Mouse (Mus musculus): ENCODE results near the gene Xirp1. TPM values are rescaled to one million over a fixed set of nuclear protein-coding genes. Genes with fewer than 3 reads are reported as not detected.
A peak's percentile ranks its signal among the peaks of the same experiment; 100 is the strongest.
"Not testable (repeated sequence)": the region's sequence is repeated elsewhere in the genome, so short reads cannot be mapped to it uniquely, and the experiment has no call there.

Xirp1 gene
- total RNA-seq, 1 experiment from 2014 or later: 0.22 TPM

DNA sequence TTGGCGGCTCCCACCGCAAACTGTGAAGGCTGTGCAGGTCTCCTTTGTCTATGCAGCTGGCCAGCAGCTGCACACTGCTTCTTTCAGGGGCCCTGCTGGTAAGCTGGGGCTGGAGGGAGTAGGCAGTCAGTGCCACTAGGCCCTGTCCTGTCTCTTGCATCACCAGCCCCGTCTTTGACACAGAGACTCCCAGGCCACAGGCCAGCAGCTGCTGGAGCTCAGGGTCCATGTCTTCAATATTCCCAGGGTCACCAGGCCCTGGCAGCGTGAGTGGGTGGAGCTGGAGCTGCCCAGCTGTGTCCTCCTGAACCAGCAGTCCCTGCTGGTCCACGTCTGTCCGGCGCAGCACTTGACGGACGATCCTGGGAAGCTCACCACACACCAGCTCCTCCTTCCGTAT lies 6.4 kb downstream of the Xirp1 start:
- peak; percentile 70 for DNase-seq

DNA sequence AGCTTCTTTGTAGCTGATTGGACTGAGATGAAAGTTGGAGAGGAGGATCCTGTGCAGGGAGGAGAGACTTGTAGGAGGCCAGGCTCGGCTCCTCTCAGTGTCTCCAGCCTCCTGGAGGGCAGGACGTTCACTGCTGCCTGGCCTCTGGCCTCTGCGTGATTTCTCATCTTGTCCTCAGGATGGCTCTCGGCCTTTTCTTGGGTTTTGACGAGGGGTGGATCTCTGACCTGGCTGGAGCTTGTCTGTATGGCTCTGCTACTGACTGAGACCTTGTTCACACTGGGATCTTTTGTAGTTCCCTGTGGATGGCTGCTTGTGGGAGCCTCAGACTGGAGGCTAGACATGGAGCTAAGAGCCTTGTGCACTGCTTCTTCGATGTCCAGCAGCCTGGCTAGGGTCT lies 8.6 kb downstream of the Xirp1 start:
- no peak for DNase-seq

DNA sequence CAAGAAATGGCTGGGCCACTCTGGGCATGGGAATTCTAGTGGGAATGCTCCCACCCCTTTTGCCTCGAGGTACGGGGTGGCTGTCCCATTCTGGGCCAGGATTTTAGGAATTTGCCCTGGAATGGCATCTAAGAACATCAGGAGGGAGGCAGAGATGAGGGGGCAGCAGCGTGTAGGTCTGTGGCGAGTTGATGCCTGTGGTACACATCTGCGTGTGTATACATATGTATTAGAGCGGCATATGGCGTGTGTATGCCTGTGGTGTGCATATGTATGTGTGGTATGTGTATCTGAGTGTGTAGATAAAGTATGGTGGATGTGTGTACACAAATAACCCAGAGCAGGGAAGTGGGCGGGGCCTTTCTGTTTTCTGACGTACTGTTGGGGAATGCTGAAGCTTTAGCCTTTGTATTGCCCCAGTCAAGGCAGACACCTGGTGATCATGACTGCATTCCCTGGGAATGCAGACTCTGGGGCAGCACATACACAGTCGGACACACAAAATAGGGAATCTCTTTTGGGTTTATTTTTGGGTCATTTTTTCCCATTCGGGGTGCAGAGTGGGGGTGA lies 10.1 kb downstream of the Xirp1 start:
- no peak for DNase-seq

DNA sequence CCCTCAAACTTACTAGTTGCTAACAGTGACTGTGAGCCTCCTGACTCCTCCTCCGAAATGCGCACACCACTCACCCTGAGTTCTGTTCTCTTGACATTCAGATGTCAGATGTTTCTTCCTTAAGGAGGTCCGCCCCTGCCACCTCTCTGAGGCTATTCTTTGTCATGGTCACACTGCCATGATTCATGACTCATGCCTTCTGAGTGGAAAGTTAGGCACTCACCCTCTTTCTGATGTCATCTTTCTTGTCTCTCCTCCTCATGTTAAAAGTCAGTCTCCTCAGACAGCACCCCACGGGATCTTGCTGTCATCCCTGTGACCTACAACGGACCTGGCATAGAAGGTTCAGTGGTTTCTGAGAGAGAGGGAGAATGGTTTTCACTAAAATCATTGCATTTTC lies 10.6 kb downstream of the Xirp1 start:
- peak; percentile 72 for DNase-seq

DNA sequence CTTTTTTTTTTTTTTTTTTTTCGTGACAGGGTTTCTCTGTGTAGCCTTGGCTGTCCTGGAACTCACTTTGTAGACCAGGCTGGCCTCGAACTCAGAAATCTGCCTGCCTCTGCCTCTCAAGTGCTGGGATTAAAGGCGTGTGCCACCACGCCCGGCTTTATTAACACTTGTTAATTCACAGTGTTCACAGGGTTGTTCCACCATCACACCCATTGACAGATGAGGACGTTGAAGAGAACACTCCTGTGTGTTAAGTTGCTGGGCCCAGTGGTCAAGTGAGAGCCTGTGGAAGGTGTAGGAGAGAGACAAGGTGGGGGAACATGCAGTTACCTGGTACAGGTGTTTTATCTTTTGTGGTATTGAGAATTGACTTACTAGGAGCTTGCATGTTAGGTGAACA lies 11.2 kb downstream of the Xirp1 start:
- DNase-seq: not testable (repeated sequence)

DNA sequence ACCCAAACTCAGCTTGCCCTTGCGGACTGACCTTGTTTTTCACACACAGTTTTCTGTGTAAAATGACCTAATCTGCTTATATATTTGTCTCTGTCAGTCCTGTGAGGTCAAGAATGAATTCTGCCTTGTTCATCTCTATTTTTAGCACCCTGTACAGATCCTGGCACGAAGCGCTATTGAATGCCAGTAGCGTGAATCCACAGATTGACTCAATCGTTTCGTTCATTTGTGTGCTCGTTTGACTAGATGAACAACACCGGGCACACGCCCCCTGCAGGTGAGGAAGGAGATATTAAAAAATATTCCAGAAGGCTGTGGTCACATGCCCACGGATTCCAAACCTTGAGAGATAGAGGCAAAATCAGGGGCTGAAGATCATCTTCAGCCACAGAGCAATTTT lies 11.9 kb downstream of the Xirp1 start:
- DNase-seq: peak; percentile 88

DNA sequence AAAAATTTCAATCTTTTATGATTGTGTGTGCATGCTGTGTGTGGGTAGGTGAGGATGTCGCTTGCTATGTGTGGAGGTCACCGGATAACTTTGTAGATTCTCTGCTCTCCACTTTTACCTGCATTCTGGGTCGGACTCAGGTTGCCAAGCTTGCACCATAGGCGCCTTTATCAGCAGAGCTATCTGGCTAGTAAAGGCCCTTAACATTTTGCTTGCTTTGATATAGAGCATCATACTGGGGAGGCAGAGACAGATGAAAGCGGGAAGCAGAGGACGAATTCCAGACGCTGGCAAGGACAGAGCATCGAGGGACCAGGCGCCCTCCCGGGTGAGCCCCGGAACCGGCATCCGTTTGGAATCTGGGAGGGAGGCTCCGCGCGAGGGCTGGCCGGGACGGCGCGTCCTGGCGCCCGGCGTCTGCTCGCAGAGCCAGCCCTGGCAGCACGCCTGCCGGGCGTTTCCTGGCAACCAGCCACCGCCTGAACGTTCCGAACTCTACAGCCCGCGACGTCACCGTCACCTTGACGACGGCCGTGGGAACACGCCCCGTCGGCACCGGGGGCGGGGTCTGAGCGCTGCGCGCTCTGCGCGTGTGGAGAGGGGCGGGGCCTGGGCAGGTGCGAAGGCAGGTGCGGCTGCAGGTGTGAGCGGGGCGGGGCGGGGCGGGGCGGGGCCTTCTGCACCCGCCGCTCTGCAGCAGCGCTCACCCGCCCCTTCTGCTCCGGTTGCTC lies 12.5 kb downstream of the Xirp1 start:
- peak; percentile 99 for DNase-seq

DNA sequence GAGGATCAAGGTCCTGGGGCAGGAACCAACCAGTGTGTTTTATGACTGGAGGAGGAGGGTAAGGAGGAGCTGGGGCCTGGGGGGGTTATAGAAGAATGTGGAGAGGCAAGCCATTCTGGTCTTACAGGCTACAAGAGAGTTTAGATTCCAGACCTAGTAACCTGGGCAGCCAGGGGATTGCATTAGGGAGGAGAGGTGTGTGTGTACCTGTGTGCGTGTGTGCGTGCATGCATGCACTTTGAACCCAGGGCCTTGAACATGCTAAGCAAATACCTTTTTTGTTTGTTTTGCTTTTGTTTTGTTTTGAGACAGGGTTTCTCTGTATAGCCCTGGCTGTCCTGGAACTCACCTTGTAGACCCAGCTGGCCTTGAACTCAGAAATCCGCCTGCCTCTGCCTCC lies 13.5 kb downstream of the Xirp1 start:
- no peak for DNase-seq

DNA sequence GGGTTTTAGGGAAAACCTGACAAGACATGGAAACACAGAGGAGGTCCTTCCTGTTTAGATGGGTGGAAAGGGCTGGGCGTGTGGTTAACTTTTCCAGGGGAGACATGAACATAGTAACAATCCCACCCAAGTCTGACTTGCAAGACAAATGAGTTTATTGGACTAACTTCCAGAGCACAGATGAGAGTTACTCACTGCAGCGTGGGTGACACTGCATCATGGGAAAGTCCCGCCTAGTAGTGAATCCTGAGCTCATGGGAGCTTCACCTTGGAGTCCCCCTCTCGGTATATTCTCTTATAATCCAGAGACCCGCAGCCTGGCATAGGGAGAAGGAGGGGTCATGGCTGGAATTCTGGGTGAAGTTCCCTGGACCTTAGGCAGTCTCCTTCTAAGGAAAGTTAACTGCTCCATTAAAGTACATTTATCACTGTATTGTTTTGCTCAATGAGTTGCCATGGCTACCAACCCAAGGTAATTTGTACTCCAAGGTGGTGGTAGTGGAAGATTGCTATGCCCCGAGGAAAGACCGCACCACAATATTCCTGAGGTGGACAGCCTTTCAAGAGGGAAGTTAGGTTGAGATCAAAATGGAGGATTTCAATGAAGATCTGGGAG lies 14.1 kb downstream of the Xirp1 start:
- no peak for DNase-seq

DNA sequence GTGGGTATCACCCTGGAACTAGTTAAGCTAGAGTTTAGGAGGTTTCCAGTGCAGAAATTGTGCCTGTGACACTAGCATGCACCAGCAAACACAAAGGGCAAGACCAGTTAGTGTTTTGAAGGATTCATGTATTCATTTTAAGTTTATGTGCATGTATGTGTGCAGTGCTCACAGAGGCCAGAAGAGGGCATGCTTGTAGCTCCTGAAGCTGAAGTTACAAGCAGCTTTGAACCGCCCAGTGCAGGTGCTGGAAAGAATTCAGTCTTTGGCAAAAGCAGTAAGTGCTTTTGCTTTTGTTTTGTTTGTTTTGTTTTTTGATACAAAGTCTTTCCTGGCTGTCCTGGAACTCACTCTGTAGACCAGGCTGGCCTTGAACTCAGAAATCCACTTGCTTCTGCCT lies 15.6 kb downstream of the Xirp1 start:
- DNase-seq: no peak

DNA sequence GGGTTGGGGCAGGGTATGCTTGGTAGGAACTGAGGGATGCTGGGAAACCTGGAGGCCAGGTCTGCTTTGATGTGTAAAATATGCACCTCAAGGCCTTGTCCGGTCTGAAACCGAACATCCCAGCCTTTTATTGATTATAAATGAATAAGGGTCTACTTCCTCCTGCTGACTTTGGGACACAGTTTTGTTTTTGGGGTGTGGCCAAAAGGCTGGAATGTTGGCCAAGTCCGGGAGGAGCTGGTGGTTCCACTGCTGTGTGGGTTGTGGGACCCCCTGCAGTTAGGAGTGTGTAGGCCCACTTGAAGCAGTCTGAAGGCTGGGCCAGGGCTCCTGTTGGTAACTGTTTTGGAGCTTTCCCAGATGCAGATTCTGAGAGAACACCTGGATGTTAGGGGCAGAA lies 17.5 kb downstream of the Xirp1 start:
- DNase-seq: peak; percentile 3

DNA sequence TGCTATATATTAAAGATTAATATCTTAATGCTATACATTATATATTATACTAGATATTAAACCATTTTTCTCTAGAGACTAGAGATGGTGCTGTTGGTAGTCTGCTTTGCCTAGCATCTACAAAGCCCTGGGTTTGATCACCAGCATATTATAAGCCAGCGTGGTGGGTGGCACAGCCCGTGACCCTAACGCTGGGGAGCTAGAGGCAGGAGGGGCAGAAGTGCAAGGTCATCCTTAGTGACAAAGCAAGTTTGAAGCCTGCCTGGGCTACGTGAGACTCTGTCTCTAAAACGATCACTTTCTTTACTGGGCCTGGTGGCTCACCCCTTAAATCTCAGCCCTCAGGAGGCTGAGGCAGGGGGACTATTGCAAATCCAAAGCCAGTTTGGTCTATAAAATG lies 20.5 kb downstream of the Xirp1 start:
- peak; percentile 1 for DNase-seq

DNA sequence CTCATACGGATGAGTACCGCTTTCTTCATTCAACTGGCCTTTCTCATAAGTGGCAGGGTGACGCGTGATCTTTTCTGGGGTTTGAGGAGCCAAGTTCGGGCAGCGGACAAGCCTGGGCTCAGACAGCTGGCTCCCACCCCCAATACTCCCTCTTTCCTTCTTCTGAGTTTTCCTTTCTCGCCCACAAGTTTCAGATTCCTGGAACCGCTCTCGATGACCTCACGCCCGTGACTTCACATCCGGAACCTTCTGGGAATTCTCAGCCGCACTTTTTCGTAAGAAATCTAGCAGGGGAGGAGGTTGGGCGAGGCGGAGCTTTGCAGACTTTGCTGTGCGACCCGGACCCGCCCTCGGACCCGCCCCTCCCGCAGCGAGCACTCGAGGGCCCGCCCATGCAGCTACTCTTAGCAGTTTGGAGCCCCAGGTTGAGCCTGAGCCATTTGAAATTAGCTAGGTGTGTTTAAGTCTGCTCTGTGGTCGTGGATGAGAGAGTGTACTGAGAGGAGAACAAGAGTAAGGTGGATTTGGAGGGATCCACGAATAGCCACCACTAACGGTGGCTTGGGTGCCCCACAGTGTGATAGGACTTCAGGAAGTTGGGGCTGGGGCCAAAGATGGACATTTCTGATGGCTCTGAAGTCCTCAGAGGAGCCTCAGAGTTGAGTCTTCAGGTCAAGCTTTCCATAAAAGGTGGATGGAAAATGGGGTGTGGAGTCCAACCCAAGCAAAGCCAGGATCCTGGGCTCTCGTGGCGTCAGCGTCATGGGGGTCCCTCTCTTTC lies 21.3 kb downstream of the Xirp1 start:
- peak; percentile 92 for DNase-seq

DNA sequence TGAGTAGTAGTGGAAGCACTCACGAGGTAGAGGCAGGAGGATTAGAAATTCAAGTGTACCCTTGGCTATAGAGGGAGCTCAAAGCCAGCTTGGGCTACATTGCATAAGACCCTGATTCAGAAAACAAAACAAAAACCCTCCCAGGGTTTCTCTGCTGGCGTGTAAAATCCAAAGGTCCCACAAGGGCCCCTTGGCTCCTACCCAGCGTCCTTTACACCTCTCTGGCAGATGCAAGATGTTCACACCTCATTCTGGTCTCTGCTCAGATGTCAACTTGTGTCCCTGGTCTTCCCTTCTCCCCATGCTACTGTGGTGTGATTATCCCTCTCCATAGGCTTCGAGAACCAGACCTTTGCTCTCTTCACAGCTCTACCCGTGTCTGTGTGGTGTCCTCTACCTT lies 22.6 kb downstream of the Xirp1 start:
- peak; percentile 3 for DNase-seq

DNA sequence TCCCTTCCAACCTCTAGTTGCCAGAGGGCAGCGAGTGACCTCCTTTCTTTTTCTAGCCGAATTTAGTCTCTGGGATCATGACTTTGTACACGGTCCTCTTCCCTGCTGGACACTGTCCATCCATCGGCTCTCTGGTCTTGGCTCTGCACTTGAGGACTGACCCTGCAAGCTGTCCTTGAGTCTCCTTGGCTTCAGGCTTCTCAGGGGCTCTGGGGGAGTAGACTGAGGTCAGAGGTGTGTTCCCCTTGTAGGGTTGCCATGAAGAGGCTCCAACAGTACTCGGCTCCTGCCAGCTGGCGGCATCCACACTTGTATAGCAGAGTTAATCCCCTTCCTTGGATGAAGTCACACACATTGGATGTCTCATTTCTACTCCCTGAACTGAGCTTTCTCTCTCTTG lies 23.8 kb downstream of the Xirp1 start:
- DNase-seq: no peak

DNA sequence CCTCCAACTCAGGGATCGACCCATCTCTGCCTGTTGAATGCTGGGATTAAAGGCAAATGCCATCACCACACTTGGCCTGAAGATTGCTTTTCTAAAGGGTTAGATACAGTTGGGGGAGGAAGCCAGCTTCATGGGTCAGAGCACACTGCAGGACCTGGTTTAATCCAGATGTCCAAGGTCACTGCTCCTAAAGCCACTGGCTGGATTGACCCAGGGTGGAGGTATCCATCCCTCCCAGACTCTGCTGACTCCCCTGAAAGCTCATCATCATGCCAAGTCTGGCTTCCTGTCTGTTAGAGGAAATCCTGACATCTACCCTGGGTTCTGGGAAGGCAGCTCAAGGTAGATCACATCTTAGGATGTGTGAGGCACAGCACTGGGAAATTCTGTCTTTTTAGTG lies 24.6 kb downstream of the Xirp1 start:
- DNase-seq: no peak

DNA sequence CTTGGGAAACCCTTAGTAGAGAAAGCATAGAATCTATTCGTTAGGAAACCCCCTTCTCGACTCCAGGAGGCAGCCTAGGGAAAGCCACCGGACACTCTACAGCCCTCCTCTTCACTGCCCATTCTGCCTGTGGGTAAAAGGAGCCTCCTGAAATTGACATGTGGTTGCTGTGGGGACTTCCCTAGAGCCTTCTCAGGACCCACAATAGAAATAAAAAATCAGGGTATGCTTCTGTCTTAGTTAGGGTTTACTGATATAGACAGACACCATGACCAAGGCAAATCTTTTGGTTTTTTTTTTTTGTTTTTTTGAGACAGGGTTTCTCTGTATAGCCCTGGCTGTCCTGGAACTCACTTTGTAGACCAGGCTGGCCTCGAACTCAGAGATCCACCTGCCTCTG lies 27.3 kb downstream of the Xirp1 start:
- no peak for DNase-seq

DNA sequence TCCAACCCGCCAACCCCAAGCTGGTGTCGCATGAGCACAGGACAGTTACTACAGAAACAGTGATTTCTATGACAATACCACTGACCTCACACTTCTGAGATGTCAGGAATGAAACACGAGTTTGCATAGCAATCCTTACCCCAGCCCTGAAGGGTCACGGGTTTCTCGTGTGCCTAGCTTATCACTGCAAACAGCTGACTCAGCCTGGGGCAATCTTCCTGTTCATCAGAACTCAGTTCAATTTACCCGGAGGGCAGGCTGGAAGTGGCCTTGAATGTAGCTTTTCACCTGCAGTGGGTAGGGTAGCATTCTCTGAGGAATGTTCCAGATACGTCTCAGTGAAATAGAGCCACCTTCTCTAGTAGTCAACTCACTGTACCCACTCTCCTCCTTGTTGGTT lies 29.2 kb downstream of the Xirp1 start:
- DNase-seq: no peak

DNA sequence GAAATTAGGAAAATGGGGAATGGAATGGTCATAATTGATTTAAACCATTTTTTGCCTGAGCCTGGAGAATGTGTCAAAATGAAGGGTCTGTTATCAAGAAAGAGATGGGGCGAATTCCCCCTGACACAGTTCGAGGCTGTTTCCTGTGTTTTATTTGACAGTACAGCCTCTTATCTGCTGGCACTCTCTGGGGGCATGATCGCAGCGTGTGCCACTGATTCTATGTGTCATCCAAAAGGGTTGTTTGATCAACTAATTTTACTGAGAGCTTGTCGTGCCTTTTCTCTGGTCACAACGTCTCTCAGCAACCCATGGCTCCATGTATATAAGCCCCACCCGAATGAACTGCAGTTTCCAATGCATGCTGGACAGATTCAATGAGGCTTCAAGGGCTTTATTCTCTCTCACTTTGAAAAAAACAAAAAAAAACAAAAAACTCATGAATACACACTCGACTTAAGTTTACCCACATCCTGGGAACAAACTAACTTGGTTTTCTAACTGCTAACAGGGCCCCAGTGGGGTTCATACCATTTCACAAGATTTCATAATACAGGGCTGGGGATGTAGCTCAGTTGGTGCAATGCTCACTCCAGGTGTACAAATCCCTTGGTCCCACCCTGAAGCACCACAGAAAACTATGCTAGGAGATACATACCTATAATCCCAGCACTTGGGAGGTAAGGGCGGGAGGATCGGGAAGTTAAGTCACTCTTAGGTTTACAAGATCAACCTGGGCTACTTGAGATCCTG lies 30.1 kb downstream of the Xirp1 start:
- no peak for DNase-seq

DNA sequence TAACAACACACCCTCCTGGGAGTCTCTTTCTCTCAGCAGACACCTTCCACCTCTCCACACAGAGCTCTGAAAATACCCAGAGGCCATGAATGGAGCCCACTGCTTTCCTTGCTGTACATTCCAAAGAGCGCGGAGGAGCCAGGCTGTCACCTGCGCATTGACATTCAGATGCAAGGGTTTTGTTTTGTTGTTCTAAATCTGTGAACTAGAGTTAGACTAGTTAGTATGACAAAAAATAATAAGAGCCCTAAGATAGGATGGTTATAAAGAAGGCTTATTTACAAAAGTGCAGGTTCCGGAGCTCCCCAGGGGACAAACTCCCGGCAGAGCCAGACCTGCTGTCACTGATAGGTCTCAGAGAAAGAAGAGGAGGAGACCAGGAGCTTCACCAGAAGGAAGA lies 32.1 kb downstream of the Xirp1 start:
- no peak for DNase-seq

DNA sequence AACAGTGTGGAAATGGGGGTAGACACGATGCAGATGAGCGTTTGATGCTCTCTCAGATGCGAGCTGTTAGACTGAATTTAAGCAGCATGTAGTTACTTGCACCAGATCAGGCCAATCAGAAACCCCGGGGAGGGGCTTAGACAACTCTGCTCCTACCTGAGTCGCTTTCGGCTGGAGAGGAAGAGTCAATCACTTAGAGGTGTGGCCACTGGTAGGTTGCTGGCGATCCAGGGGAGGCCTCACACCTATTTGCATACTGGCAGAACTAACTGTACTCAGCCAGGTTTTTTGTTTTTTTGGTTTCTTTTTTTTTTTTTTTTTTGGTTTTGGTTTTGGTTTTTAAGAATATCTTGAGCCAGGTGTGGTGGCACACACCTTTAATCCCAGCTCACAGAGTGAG lies 35.1 kb downstream of the Xirp1 start:
- no peak for DNase-seq

DNA sequence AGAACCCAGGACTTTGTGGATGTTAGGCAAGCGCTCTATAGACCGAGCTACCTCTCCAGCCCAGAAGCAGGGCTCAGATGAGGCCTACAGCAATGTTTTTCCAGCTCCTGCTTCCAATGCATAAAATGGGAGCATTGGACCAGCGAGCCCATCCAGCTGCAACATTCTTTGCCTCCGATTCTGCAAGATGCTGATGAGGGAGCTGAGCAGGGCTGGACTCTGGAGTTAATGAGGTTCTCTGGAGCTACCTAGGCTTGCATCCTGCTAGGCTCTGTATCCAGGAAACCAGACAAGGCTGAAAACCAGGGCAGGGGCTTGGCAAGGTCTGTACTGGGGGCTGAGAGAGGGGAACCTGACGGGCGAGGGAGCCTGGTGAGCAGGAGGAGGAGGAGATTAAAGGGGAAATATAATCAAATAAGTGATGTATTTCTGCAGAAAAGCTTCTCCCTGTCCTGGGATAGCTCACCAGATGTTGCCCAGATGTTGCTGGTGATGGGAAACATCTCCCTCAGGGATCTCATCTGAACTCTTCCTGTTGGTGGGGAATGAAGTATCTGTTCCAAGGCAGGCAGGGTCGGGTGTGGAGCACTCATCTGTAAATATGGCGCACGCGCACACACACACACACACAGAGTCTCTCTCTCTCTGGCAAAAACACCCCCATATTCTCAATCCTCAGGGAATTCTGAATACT lies 37.4 kb downstream of the Xirp1 start:
- DNase-seq: no peak

Data from adrenal gland, postnatal 14 days (tissue).